Mouse (Mus musculus) spleen, postnatal 4 days (tissue): Measurements from ENCODE around the gene Krt4.

Source experiments
- DNase-seq, 2 experiments: peaks; one replicate each; pipeline ENCODE4 v3.0.0; 2022; ENCODE audit warnings: low spot score in 2 of 2

Gene Krt4

DNA sequence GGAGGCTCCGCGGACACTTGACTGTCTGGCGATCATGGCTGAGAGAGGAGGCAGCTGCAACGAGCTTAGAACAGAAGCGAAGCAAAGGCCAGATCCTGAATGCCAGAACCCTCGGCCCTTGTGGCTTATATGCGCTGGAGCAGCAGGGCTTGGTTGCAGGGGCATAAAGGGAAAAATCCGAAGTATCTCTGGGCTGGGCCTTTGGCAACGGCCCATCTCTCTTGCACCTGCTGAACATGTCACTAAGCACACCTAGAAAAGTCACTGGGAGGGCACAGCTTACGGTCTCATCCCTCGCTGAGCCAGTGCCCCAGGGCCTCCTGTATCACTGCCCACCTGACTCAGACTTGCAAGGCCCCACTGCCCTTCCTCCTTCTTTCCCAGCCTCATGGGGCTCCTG, at the start of gene Krt4:
TSS of gene Krt4 (minus strand) at position 101 of the 400 bp plus-strand sequence.
- DNase-seq = no peak

DNA sequence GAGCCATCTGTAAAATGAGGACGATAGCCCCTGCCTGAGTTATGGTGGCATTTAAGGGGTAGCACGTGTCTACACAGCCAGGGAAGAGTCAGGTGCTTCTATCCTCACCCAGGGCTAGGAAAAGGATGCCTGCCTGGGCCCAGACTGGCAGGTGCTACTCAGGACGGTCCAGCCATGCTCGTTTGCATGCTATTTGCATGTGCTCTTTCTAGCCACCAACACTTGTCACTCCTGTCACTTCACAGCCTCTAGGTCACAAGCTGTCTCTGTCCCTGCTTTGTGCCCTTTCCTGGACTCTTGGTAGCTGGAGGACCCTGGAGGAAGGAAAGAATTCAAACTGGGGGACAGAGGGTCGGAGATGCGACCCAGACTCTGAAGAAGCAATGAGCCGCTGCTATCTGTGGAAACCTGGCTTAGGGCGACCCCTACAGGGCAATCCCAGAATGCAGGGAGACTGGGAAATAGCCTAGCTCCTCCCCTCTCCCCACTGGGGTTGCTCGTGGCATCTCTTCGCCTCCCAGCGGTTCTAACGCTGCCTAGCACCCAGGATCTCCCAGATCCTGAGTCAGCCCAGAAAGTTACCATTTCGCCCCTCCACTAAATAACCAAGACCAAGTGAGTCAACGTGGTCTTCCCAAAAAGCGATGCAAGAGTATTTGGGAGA, 49.0 kb upstream of the Krt4 start:
- peak; percentile 91 to 96 for DNase-seq

DNA sequence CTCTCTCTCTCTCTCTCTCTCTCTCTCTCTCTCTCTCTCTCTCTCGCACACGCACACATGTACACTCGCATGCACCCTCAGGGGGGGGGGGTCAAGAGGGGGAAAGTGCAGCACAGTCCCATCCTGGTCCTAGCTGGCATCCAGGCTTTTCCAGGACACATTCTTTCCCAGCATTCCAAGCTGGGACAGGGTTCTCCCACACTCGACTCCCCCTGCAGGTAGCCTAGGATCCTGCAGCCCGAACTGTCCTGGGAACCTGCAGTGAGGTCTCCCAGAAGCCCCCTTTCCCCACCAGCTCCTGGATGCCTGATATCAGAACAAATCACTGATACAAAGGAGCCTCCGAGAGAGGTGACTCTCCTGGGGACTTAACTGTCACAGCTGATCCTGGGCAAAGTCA, 46.0 kb upstream of the Krt4 start:
- no peak for DNase-seq

DNA sequence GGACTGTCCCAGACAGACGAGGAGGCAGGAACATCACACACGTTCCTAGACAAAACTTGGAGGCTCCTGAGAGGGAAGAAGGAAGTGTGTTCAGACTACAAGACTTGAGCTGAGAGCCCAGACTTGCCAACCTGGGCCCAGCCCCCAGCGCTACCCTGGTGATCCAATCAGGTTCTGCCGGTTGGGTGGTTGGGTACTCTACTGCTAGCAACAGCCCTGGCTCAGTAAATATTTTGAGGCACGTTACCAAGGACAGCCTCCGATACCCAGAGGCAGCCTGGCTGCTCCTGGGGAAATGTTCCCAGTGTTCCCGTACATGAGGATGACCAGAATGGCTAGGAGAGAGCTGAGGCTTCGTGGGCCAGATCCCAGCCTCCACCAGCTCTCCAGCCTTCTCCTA, 42.3 kb upstream of the Krt4 start:
- DNase-seq = no peak

- DNase-seq = no peak
Measured at GRCm38 (mm10) chr15:101958891-101959290, 34.4 kb upstream of the Krt4 start.

DNA sequence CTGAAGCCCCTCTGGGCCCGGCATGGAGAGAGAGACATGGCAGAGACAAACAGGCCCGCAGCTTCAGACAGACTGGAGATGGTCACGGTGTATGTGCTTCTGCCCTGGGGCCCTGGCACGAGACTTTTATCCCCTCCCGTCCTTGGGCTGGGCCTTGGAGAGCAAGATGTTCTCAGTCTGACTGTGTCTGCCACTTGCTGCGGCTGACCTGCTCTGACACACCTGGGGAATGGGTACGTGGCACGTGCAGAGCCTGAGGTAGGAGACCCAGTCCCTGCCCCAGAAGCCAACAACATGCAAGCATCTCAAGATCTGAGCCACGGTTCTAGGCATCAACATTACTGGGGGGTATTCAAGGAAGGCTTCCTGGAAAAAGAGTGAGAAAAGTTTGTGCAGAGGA, 29.7 kb upstream of the Krt4 start, which contains the start of gene Krt78:
TSS of gene Krt78 (minus strand) at position 101 of the 400 bp plus-strand sequence.
- no peak for DNase-seq

DNA sequence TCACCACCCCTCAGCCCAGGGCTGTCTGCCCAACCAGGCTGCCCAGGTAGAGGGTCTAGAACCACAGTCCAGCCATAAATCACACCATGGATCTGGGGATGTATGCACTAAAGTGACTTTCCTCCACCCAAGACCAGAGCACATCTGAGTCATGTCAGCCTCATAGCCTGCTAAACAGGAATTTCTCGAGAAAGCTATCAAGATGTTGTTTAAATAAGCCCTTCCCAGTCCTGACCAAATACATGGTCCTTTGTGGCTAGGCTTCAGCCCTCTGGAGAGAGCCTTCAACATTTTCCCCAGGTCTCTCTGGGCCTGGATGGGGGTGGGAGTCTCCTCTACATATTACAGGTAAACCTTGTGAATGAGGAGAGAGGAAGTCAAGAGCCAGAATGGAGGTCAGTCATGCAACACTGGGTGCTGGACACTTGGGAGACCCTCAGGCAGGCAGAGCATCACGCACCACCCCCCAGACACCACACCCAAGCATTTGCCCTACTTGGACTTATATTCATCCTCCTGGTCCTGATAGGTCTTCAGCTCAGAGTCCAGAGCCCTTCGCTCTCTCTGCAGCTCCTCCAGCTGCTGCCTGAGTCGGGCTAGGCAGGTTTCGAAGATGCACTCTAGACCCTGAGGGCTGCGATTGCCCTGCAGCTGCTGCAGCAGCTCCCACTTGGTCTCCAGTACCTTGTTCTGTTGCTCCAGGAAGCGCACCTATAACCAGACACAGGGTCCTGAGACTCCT, 28.4 kb upstream of the Krt4 start:
- DNase-seq = no peak

DNA sequence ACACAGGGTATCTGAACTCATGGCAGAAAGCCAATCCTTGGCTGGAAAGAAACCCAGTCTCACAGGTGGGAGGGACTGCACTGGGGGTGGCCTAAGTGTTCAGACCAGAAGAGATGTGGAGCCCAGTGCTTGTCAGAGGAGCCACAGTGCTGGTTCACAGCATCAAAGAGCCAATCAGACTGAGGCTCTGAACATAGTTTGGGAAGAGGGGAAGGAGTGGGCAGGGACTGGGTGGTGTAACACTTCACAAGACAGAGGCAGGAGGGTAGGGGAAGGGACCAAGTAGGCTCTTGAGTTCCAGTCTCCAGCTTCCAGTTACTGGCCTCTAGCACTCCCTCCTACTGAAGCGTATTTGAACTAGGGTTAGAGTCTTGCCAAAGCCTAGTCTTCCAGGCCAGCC, 20.9 kb upstream of the Krt4 start:
- no peak for DNase-seq

DNA sequence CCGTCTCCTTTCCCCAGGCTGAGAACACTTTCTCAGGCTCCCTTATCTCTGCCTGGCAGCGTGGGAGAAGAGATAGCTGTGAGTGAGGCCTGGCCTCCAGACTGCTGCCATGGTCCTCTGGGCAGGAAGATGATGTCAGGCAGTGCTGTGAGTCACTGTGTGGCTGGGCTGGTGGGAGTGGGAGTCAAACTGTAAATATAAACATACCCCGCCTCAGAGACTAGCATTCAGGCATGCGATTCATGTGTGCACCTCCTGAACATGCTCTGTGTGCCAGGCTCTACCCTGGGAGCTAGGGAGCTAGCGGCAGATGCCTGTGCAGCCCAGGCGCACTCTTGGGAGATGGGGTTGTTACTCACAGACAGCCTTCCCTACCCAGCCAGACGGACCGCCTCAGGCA, 17.4 kb upstream of the Krt4 start:
- no peak for DNase-seq

- no peak for DNase-seq
Measured at GRCm38 (mm10) chr15:101940274-101940829, 15.8 kb upstream of the Krt4 start, which contains the start of gene Krt79. TSS of gene Krt79 (minus strand) at chr15:101940324.

GRCm38 (mm10) chr15:101938600-101939308, 14.2 kb upstream of the Krt4 start:
- DNase-seq = no peak

DNA sequence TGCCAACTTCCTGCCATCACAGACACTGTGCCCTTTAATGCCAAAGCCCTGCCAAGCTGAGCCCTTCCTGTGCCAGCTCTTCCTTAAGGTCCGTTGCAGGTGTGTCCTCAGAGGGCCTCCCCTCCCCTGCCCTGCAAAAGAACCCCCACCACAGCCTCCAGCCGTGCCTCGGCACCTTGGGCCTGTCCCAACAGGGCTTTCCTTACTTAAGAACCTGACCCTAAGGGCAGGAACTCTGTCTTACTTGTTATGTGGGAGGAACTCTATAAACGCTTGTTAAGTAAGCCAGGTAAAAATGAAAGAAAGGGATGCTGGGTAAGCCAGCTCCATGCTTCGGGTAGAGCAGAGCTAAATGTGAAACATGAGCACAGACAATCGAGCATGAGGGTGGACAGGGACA, 8.5 kb upstream of the Krt4 start:
- no peak for DNase-seq

- no peak for DNase-seq
Measured at GRCm38 (mm10) chr15:101929666-101930065, 5.1 kb upstream of the Krt4 start.

DNA sequence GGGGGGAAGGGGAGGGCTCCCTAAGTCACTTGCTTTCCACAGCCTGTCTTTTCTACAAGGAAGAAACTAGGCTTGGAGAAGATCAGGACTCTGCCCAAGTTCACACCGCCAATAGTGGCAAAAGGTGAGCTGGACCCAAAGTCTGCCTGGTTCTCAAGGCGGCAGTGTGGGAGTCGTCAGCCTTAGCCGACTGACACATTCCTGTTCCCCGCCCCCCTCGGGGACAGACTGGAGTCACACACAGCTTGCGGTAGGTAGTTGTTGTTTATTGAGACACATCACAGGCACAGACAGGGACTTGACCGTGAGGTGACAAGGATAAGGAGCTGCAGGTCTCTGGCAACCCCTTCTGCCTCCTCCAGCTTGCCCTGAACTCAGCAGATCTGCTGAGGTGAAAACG, 4.6 kb upstream of the Krt4 start:
- no peak for DNase-seq

- no peak for DNase-seq
Measured at GRCm38 (mm10) chr15:101927340-101928080, 3.0 kb upstream of the Krt4 start.

DNA sequence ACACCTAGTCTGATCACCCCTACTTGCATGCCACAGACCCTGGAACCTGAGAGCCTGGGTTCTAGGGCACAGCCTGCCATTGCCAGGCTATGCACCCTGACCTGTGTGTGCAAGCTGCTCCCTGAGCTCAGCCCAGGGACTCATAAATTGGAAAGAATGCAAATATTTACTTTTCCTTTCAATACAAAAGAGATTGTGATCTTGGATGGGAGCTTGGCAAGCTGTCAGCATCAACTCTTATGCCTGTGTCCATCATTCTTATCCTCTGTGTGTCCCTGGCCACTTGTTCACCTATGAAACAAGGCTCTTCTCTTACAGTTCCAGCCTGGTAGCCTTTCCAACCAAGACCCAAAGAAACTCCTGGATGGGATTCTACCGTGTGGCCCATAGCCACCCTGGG, 506 bp upstream of the Krt4 start:
- no peak for DNase-seq

DNA sequence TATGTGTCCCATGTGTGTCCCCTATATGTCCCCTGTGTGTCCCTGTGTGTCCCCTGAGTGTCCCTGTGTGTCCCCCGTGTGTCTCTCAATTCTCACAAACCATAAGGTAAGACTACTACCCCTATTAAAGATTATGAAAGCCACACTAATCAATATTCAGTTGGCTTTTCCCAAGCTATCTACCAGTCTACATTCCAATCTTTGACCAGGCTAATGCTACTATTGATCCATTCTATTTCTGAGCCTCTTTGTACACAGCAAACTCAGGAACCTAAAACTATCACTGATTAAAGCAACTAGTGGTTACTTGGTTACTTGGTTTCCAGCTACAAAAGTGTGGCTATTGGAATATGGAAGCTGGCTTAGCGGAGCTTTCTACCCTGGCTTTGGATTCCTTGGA, 2.2 kb downstream of the Krt4 start:
- DNase-seq = no peak

- no peak for DNase-seq
Measured at GRCm38 (mm10) chr15:101916072-101916471, 8.5 kb downstream of the Krt4 start.

- DNase-seq = no peak
Measured at GRCm38 (mm10) chr15:101904849-101905248, 19.7 kb downstream of the Krt4 start.

GRCm38 (mm10) chr15:101902171-101903149, 22.1 kb downstream of the Krt4 start:
- DNase-seq = no peak
